Mouse (Mus musculus) midbrain, embryonic 16.5 days (tissue): ENCODE results near the gene Hoxd3. TPM values are rescaled to one million over a fixed set of nuclear protein-coding genes. Genes with fewer than 3 reads are reported as not detected.
A peak's percentile ranks its signal among the peaks of the same experiment; 100 is the strongest.

Experiments used
- ATAC-seq: fragments of 200-750 bp; cut with Nextera tagmentation; 2 replicates; pipeline ENCODE4 v1.8.0; 2017; ENCODE audit warnings: moderate TSS enrichment
- H3K27ac ChIP-seq: fragments of 300-500 bp; sonication (generic); 2 replicates; pipeline ENCODE4 v1.5.1; 2014; ENCODE audit warnings: mild to moderate bottlenecking, low read length, mixed read lengths
- H3K27me3 ChIP-seq: fragments of 300-500 bp; sonication (generic); 2 replicates; pipeline ENCODE4 v1.6.1; 2014; ENCODE audit warnings: low read depth, low read length, mixed read lengths; ENCODE audit not compliant: control insufficient read depth, insufficient read depth
- H3K36me3 ChIP-seq: fragments of 300-500 bp; sonication (generic); 2 replicates; pipeline ENCODE4 v1.6.1; 2014; ENCODE audit warnings: mild to moderate bottlenecking, low read length, moderate library complexity, mixed read lengths; ENCODE audit not compliant: control insufficient read depth, insufficient read depth
- H3K4me1 ChIP-seq: fragments of 300-500 bp; sonication (generic); 2 replicates; pipeline ENCODE4 v1.6.1; 2014; ENCODE audit warnings: mild to moderate bottlenecking, low read length, mixed read lengths; ENCODE audit not compliant: control insufficient read depth, insufficient read depth
- H3K4me2 ChIP-seq: fragments of 300-500 bp; sonication (generic); 2 replicates; pipeline ENCODE4 v1.6.1; 2014; ENCODE audit warnings: mild to moderate bottlenecking, low read length, mixed read lengths
- H3K4me3 ChIP-seq: fragments of 300-500 bp; sonication (generic); 2 replicates; pipeline ENCODE4 v1.5.1; 2014; ENCODE audit warnings: low read depth, mild to moderate bottlenecking, low read length, moderate library complexity, mixed read lengths
- H3K9ac ChIP-seq: fragments of 300-500 bp; sonication (generic); 2 replicates; pipeline ENCODE4 v1.6.1; 2014; ENCODE audit warnings: low read depth, low read length, mixed read lengths
- H3K9me3 ChIP-seq: fragments of 300-500 bp; sonication (generic); replicated peaks from 2 replicates; pipeline ENCODE4 v1.6.1; 2014; ENCODE audit warnings: mild to moderate bottlenecking, low read length, mixed read lengths; ENCODE audit not compliant: control insufficient read depth, poor library complexity, severe bottlenecking
- WGBS: fragments of 180-500 bp; shearing (Covaris S2); extraction: QIAGEN DNeasy Blood & Tissue Kit; methylation state at CpG from one replicate; pipeline ENCODE4 v1.1.7; 2014; 5-methylcytosine and 5-hydroxymethylcytosine counted together
- microRNA counts: library from miRNA; unstranded; fragments of <30 nt; microRNA quantifications from one replicate; lab custom pipeline; 2016
- microRNA-seq: library from miRNA; unstranded; fragments of <30 nt; microRNA quantifications from one replicate; pipeline ENCODE4, GENCODE M21; 2017
- polyA plus RNA-seq: library from polyadenylated mRNA; unstranded; fragments of >200 nt; fragmentation: Nextera tagmentation; extraction: Ambion mirVana; gene quantifications from 2 replicates; pipeline ENCODE4 v1.2.1, GENCODE M21; 2015

Gene Hoxd3
- polyA plus RNA-seq, 1 experiment from 2014 or later: not detected

GRCm38 (mm10) chr2:74774359-74774758 lies 62.6 kb downstream of the Hoxd3 start:
- no peak overlapping the region for H3K4me3 ChIP-seq
- WGBS: 78% methylated on average over 2 of the region's 2 CpGs
- ATAC-seq: no peak

GRCm38 (mm10) chr2:74777536-74778275 lies 66.0 kb downstream of the Hoxd3 start:
- Histone ChIP-seq H3K27me3 (no peaks in the 10 kb centered on the region), H3K27ac (no peak overlapping the region), H3K9ac (no peak overlapping the region), H3K4me2 (no peak overlapping the region), H3K9me3 (no peaks in the 10 kb centered on the region), H3K36me3 (no peaks in the 10 kb centered on the region), H3K4me3 (no peak overlapping the region), H3K4me1 (no peaks in the 10 kb centered on the region)
- WGBS: 74% methylated on average over 13 of the region's 13 CpGs
- ATAC-seq: no peak

More at GRCm38 (mm10) chr2:74774359-74774758, 62.6 kb downstream of the Hoxd3 start:
- Histone ChIP-seq H3K4me1 (no peaks in the 10 kb centered on the region), H3K9ac (no peak overlapping the region), H3K36me3 (no peaks in the 10 kb centered on the region), H3K27me3 (no peaks in the 10 kb centered on the region), H3K27ac (no peak overlapping the region), H3K4me2 (no peak overlapping the region), H3K9me3 (no peaks in the 10 kb centered on the region)

GRCm38 (mm10) chr2:74781386-74781785 lies 69.7 kb downstream of the Hoxd3 start:
- no peak overlapping the region for H3K4me3 ChIP-seq
- H3K27me3 ChIP-seq: no peaks in the 10 kb centered on the region
- H3K36me3 ChIP-seq: no peaks in the 10 kb centered on the region
- ATAC-seq: no peak
- H3K4me1 ChIP-seq: no peaks in the 10 kb centered on the region
- no peaks in the 10 kb centered on the region for H3K9me3 ChIP-seq
- H3K9ac ChIP-seq: no peak overlapping the region
- 93% methylated on average over 5 of the region's 5 CpGs for WGBS
- no peak overlapping the region for H3K27ac ChIP-seq
- no peak overlapping the region for H3K4me2 ChIP-seq

DNA sequence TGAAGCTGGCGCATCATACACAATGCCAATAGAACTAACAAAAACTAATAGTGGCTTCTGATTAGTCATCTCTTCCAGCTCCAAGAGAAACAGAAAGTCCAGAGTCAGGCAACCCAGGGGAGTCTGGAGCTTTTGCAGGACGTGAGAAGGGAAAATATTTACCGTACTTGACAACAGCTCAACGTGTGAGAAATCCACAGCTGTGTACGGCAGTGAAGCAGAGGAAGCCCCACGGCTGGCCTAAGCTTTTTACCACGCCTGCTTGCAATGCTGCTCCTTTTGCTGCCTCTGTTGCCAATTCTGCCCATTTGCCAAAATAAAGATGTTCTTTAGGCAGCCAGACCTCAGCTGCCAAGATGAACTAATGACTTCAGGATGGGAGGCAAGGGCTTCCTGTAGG lies 83.8 kb downstream of the Hoxd3 start:
- no peak for ATAC-seq
- H3K27me3 ChIP-seq: no peaks in the 10 kb centered on the region
- no peak overlapping the region for H3K4me2 ChIP-seq
- H3K9me3 ChIP-seq: no peaks in the 10 kb centered on the region
- no peak overlapping the region for H3K9ac ChIP-seq
- no peak overlapping the region for H3K27ac ChIP-seq
- no peak overlapping the region for H3K4me3 ChIP-seq
- WGBS: 67% methylated on average over 7 of the region's 7 CpGs
- no peaks in the 10 kb centered on the region for H3K4me1 ChIP-seq
- H3K36me3 ChIP-seq: no peaks in the 10 kb centered on the region

MicroRNAs encoded within 50 kb of the gene (microRNA counts, 519-probe panel; counts per million panel counts)
- microRNA mmu-miR-10b (lab: Ali Mortazavi, UCI): 870 counts per million, percentile 21 among the panel's probes with 10 or more counts

Small RNA genes within 50 kb of the gene (microRNA-seq; reads per million reads assigned to microRNA genes)
- gene Gm44463 (not detected), gene Mir10b (451 reads per million, percentile 71 among the genes with 10 or more reads in this experiment)

Other genes with a start within 250 kb of the Hoxd3 start
- 52.0 and 55.2 TPM in 2 replicates for gene Lnpk, start 132.5 kb upstream of the Hoxd3 start, polyA plus RNA-seq
- 0.21 and 0.42 TPM in 2 replicates for gene Evx2, start 52.4 kb upstream of the Hoxd3 start, polyA plus RNA-seq
- not detected in 2 replicates for gene Hoxd13, start 43.6 kb upstream of the Hoxd3 start, polyA plus RNA-seq
- not detected in 2 replicates for gene Hoxd12, start 36.9 kb upstream of the Hoxd3 start, polyA plus RNA-seq
- gene Hoxd11, start 32.4 kb upstream of the Hoxd3 start, polyA plus RNA-seq: not detected in 2 replicates
- not detected in 2 replicates for gene Hoxd10, start 20.0 kb upstream of the Hoxd3 start, polyA plus RNA-seq
- gene Hoxd9, start 14.2 kb upstream of the Hoxd3 start, polyA plus RNA-seq: not detected in 2 replicates
- not detected in 2 replicates for gene Hoxd8, start 7.3 kb upstream of the Hoxd3 start, polyA plus RNA-seq
- gene Hoxd4, start within 50 bp of the Hoxd3 start, polyA plus RNA-seq: not detected in 2 replicates
- not detected in 2 replicates for gene Gm28230, start 14.8 kb downstream of the Hoxd3 start, polyA plus RNA-seq
- 0.11 TPM in 1 of 2 replicates, not detected in the other for gene Hoxd1, start 51.1 kb downstream of the Hoxd3 start, polyA plus RNA-seq
- 155 and 158 TPM in 2 replicates for gene Mtx2, start 113.9 kb downstream of the Hoxd3 start, polyA plus RNA-seq